Mouse (Mus musculus): ENCODE measurements around the gene Xcr1.

DNA sequence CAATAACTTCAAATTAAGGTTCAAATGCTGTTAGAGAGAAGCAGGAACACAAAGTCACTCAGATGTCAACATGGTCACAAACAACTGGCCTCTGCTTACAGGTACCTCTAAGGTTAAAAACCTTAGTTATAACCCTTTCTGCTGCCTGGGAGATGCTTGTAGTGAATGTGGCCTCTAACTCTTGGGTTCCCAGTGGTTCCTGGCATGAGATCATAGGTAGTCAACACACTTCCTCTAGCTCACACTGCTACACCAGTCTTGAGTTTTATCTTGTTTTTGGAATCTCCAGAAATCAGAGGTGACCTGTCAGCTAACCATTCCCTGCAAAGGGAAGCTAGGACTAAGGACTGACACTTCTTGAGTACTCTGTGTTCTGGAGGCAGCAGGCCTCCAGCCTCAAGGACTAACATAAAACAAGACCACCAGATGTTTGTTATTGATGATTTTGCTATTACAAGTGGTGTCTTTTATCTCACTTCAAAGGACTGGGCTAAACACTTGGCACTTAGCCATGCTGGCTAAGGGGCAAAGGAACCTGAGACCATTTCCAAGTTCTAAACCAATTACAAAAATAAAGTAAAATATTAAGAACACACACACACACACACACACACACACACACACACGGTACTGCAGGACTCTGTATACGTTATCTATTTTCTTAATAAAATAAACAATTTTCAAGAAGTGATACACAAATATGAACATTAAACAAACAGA is 11.7 kb downstream of the Xcr1 start:
- TF ChIP-seq CTCF (IDR thresholded peaks at IDR 0.05; ENCODE audit: low read depth) (no peak), EP300 (optimal IDR thresholded peaks at IDR 0.05) (no peak)
